Mouse (Mus musculus): ENCODE data around the gene Plcg1. TPM values are rescaled to one million over a fixed set of nuclear protein-coding genes. Genes with fewer than 3 reads are reported as not detected.

Gene Plcg1
- total and polyA plus RNA-seq, 2 experiments from 2014 or later: 48.2 to 139 TPM

DNA sequence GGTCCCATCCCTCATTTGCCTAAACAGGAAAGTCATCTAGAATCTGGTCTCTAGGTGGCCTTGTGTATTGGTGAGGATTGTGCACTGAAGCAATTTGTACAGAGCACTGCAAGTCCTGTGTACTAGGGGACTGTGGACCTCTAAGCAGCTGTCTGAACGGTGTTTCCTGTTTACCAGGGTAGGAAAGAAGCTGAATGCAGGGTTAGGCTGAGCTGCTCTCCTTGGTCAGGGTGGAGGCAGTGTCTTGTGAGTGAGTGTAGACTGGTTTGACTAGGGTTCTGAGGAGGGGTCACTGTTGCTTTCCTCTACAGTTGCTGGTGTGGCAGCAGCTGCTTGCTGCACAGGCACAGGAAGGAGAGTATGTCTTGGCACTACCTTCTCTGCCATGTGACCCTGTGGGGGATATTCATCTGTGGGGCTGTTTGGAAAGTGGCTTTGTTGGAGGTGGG is 11.1 kb downstream of the Plcg1 start:
- Histone ChIP-seq H3K4me3 (ENCODE audit: low read depth, low read length) (no peak overlapping the region), H3K9me3 (ENCODE audit: low read length) (no peaks in the 10 kb centered on the region), H3K9ac (no peak overlapping the region), H3K36me3 (ENCODE audit: insufficient read depth) (peaks cover 9% of the 10 kb centered on the region; the same call in 1 of the 2 replicates), H3K27ac (ENCODE audit: low read depth, low read length) (peak overlapping the region; percentile 29; the same call in 1 of the 2 replicates), H3K4me1 (ENCODE audit: insufficient read depth) (peaks cover 12% of the 10 kb centered on the region; the same call in 1 of the 2 replicates), H3K4me2 (ENCODE audit: low read depth) (no peak overlapping the region), H3K27me3 (ENCODE audit: insufficient read depth, low read length) (no peaks in the 10 kb centered on the region)
- WGBS: 81% methylated on average over 1 of the region's 1 CpGs
- DNase-seq (no peak), ATAC-seq (no peak)
- no peak for TF ChIP-seq CTCF (IDR thresholded peaks at IDR 0.05; ENCODE audit: low read depth)

DNA sequence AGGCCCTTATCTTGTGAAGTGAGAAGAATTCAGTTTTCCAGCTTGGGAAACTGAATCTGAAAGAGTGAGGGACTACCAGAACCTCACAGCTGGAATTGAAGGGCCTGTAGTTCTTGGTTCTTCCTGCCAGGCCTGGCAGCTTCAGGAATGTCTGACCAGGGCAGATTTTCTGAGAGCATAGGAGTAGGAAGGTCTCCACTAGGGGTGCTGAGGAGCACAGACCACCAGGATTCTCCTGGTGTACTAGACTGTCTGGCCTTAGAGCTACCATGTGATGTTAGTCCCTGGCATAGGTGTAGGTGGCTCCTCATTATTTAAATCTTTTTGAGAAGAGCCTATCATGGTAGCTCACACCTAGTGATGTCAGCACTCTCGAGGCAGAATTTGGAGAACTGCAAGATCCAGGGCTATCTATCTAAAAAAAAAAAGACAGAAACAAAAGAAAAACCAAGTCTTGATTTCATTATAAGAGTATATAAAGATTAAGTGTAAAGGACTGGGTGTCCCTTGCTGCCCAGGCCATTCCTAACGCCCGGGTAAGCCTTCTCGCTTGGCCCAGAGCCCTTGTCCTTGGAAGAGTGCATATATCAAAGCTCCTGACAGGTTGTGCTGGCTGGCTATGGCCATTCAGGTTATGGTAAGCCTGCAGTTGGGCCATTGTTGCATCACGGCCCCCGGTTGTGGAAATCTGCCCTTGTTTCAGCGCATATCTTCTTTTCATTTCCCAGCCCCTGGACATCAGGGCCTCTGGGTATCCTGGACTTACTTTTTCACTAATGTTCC is 13.1 kb downstream of the Plcg1 start:
- Histone ChIP-seq H3K4me1 (ENCODE audit: insufficient read depth) (peaks cover 12% of the 10 kb centered on the region; the same call in 1 of the 2 replicates), H3K27ac (ENCODE audit: low read depth, low read length) (no peak overlapping the region), H3K36me3 (ENCODE audit: insufficient read depth) (peaks cover 25% of the 10 kb centered on the region), H3K9me3 (ENCODE audit: low read length) (no peaks in the 10 kb centered on the region), H3K4me2 (ENCODE audit: low read depth) (no peak overlapping the region), H3K27me3 (ENCODE audit: insufficient read depth, low read length) (no peaks in the 10 kb centered on the region), H3K4me3 (ENCODE audit: low read depth, low read length) (no peak overlapping the region), H3K9ac (no peak overlapping the region)
- TF ChIP-seq CTCF (IDR thresholded peaks at IDR 0.05; ENCODE audit: low read depth): peak; percentile 54
- no peak for DNase-seq
- WGBS: 91% methylated on average over 7 of the region's 7 CpGs
- ATAC-seq: no peak

DNA sequence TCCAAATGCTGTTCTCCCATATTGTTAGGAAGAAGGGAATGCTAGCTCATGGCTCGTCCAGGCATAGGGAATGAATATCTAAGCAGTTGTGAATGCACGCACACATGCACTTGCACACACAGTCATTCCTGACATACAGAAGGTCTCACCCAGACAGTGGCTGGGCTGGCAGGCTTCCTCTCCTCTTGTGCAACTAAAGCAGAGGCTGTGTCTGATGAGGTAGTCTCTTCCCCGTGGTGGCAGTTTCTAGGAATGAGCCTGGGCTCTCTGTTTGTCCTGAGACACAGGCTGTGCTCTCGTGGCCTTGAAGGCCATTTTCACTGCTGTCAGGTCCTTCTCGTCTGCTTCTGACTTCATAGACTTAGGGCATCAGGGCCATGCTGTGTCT is 13.7 kb downstream of the Plcg1 start:
- no peak overlapping the region for H3K4me3 ChIP-seq (ENCODE audit: low read depth, low read length)
- H3K4me1 ChIP-seq (ENCODE audit: insufficient read depth): peaks cover 9% of the 10 kb centered on the region; the same call in 1 of the 2 replicates
- no peak for TF ChIP-seq CTCF (IDR thresholded peaks at IDR 0.05; ENCODE audit: low read depth)
- ATAC-seq (no peak), DNase-seq (no peak)
- H3K36me3 ChIP-seq (ENCODE audit: insufficient read depth): peaks cover 31% of the 10 kb centered on the region
- whole genome bisulfite sequencing: 86% methylated on average over 5 of the region's 5 CpGs
- no peak overlapping the region for H3K4me2 ChIP-seq (ENCODE audit: low read depth)
- H3K9ac ChIP-seq: no peak overlapping the region
- no peaks in the 10 kb centered on the region for H3K9me3 ChIP-seq (ENCODE audit: low read length)
- H3K27me3 ChIP-seq (ENCODE audit: insufficient read depth, low read length): no peaks in the 10 kb centered on the region
- H3K27ac ChIP-seq (ENCODE audit: low read depth, low read length): no peak overlapping the region

DNA sequence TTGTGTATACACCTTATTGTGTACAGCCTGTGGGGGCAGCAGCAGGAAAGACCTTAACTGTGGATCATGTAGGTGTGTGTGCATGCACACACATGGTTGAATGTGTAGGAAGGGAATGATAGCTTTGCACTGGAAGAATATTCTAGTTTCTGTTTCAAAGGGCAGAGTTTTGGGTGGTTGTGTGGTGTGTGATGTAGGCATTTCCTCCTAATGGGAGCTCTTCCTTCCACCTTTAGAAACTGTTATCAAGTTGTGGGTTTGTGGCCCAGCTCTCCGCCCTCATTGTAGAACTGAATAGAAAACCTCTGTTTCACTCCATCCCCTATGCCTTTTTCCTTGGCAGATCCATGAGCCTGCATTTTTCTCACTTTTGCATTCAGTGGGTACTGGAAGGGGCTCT is 14.4 kb downstream of the Plcg1 start:
- Histone ChIP-seq H3K4me2 (ENCODE audit: low read depth) (no peak overlapping the region), H3K9ac (no peak overlapping the region), H3K4me1 (ENCODE audit: insufficient read depth) (peaks cover 5% of the 10 kb centered on the region; the same call in 1 of the 2 replicates), H3K4me3 (ENCODE audit: low read depth, low read length) (no peak overlapping the region), H3K9me3 (ENCODE audit: low read length) (no peaks in the 10 kb centered on the region), H3K27ac (ENCODE audit: low read depth, low read length) (no peak overlapping the region), H3K36me3 (ENCODE audit: insufficient read depth) (peaks cover 36% of the 10 kb centered on the region), H3K27me3 (ENCODE audit: insufficient read depth, low read length) (no peaks in the 10 kb centered on the region)
- ATAC-seq: no peak
- no peak for DNase-seq
- 100% methylated on average over 1 of the region's 1 CpGs for WGBS
- TF ChIP-seq CTCF (IDR thresholded peaks at IDR 0.05; ENCODE audit: low read depth): no peak

DNA sequence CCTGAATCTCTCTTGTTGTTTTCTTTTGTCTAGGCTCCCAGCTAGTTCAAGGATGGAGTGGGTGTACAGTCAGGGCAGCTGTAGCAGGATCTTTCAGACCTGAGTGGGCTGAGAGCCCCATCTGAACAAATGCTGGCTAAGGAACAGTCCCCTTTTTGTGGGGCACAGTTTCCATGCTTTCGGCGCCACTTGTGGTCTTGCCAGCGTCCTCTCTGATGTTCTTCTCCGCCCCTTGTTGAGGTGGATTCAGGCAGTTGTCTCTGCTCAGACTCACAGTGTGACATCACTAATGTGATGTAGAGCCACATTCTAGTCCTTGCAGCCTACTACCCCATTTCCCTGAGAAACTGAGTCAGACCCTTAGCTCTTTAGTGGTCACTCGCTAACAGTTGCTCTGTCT is 15.5 kb downstream of the Plcg1 start:
- WGBS: 91% methylated on average over 5 of the region's 5 CpGs

DNA sequence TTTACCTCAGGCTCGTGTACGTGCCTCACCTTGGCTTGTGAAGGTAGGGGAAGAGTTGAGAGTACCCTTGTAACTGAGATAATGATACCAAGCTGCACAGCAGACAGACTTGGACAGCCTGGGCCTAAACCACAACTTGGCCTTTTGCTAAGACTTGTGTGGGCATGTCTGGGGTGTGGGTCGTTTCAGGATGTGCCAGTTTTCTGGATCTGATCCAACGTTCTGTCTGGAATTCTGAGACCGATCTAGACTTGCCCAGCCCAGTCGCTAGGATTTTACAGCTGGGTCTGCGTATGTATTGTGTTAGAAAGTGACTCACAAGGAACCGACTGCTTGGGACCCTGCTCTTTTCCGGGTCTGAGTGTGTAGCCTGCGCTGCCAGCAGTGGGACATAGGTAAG is 16.0 kb downstream of the Plcg1 start:
- 77% methylated on average over 10 of the region's 10 CpGs for WGBS
- no peak overlapping the region for H3K4me2 ChIP-seq (ENCODE audit: low read depth)
- DNase-seq: no peak
- H3K4me1 ChIP-seq (ENCODE audit: insufficient read depth): no peaks in the 10 kb centered on the region
- no peak overlapping the region for H3K27ac ChIP-seq (ENCODE audit: low read depth, low read length)
- H3K27me3 ChIP-seq (ENCODE audit: insufficient read depth, low read length): no peaks in the 10 kb centered on the region
- H3K4me3 ChIP-seq (ENCODE audit: low read depth, low read length): no peak overlapping the region
- H3K9me3 ChIP-seq (ENCODE audit: low read length): no peaks in the 10 kb centered on the region
- H3K9ac ChIP-seq: no peak overlapping the region
- peaks cover 51% of the 10 kb centered on the region for H3K36me3 ChIP-seq (ENCODE audit: insufficient read depth)
- TF ChIP-seq CTCF (IDR thresholded peaks at IDR 0.05; ENCODE audit: low read depth): no peak
- no peak for ATAC-seq

More for the DNA sequence above, 15.5 kb downstream of the Plcg1 start:
- H3K4me3 ChIP-seq (ENCODE audit: low read depth, low read length): no peak overlapping the region
- no peaks in the 10 kb centered on the region; the same call in 1 of the 2 replicates for H3K4me1 ChIP-seq (ENCODE audit: insufficient read depth)
- no peak overlapping the region for H3K9ac ChIP-seq
- ATAC-seq: no peak
- DNase-seq: no peak
- H3K27ac ChIP-seq (ENCODE audit: low read depth, low read length): no peak overlapping the region
- no peaks in the 10 kb centered on the region for H3K9me3 ChIP-seq (ENCODE audit: low read length)
- H3K4me2 ChIP-seq (ENCODE audit: low read depth): no peak overlapping the region
- H3K27me3 ChIP-seq (ENCODE audit: insufficient read depth, low read length): no peaks in the 10 kb centered on the region
- peaks cover 46% of the 10 kb centered on the region for H3K36me3 ChIP-seq (ENCODE audit: insufficient read depth)
- TF ChIP-seq CTCF (IDR thresholded peaks at IDR 0.05; ENCODE audit: low read depth): no peak

DNA sequence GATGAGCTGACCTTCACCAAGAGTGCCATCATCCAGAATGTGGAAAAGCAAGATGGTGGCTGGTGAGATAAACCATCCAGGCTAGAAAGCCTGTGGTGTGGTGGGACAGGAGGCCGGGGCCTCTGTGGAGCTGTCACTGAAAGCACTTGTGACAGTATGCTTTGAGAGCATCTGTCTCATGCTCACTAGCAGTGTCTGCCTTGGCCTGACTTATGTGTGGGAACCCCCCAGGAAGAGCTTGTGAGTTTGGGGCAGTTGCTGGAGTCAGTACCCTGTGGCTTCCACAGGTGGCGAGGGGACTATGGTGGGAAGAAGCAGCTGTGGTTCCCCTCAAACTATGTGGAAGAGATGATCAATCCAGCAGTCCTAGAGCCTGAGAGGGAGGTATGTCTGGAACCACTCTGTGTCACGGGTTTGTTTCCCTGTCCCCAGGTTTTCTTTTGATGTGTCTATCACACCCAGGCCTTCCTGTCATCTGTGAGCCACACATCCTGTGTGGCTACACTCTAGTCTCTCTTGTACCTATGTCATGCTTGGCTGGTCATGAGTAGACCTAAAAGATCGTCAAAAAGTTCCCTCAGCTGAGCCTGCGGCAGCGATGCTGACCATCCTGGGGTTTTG is 25.6 kb downstream of the Plcg1 start:
- no peak for ATAC-seq
- DNase-seq: no peak
- 95% methylated on average over 6 of the region's 6 CpGs for WGBS

More for the DNA sequence above, 25.6 kb downstream of the Plcg1 start:
- no peaks in the 10 kb centered on the region for H3K27me3 ChIP-seq (ENCODE audit: insufficient read depth, low read length)
- no peak overlapping the region for H3K9ac ChIP-seq
- no peaks in the 10 kb centered on the region for H3K4me1 ChIP-seq (ENCODE audit: insufficient read depth)
- H3K9me3 ChIP-seq (ENCODE audit: low read length): no peaks in the 10 kb centered on the region
- H3K27ac ChIP-seq (ENCODE audit: low read depth, low read length): no peak overlapping the region
- H3K36me3 ChIP-seq (ENCODE audit: insufficient read depth): peaks cover 99% of the 10 kb centered on the region
- no peak for TF ChIP-seq CTCF (IDR thresholded peaks at IDR 0.05; ENCODE audit: low read depth)
- H3K4me3 ChIP-seq (ENCODE audit: low read depth, low read length): no peak overlapping the region
- H3K4me2 ChIP-seq (ENCODE audit: low read depth): no peak overlapping the region
